Mouse (Mus musculus): ENCODE measurements at regions not wholly inside any gene's neighbourhood (a gene's known extent, or its start where the extent isn't known, plus 50 kb on each side); places are given as distances from the start of the nearest gene placed in this dataset.

DNA sequence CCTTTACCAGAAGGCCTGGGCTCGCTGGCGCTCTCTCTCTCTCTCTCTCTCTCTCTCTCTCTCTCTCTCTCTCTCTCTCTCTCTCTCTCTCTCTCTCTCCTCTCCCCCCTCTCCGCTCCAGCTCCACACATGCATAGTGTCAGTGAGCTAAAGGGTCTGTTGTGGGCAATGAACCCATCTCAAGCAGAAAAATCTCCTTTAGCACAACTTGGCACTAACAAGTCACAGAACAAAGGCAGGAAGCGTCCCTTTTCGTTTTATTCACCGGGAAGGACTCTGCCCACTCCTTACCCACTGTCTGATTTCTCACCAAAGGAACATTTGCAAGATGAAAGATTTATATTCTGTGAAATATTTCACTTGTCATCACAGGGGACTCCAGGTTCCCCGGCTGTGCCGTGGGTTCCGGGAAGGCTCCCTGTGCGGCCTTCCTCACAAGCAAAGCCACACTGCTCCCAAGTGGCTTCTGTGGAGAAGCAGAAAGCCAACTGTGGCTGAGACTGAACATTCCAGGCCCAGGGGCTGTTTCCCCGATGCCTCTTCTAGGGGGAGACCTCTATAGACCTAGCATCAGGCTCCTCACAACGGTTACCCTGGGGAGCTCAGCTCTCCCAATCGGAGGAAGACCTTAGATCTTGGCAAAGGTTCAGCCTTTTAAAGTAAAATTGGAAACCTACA, 253.2 kb upstream of the Spred2 start:
- DNase-seq (ENCODE audit: low spot score): peak; percentile 28

DNA sequence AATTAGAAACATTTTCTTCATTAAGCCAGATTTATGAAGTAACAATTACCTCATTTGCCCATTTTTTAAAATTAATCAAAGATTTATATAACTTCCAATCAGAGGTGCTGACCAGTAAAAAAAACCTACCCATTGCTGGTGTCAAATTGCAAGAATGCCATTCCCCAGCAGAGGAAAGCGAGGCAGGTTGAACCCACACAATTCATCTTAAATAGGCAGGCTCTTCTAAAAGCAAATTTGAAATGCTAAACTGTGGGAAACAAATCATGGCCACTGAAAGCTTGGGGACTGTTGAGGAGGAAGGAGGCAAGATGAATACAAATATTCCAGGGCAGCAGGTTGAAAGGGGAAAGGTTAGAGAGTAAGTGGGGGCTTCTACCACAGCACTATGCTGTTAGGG, 251.2 kb upstream of the Spred2 start:
- DNase-seq (ENCODE audit: low spot score): no peak

DNA sequence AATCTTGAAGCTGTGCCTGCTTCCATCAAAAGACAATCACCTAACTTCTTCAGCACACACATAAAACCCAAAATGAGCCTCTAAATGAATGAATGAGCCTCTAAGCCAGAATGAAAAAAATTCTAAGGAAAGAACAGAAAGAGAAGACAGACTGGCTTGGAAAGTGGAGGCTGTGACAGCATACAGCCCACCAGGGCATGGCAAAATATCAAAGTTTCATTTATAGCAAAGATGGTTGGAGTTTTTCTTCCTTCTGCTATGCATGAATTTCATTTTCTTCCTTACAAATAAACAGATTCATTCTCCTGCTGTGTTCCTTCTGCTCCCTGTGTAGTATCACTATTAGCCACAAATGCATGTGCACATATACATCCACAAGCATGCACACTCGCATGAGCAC, 247.7 kb upstream of the Spred2 start:
- DNase-seq (ENCODE audit: low spot score): no peak

DNA sequence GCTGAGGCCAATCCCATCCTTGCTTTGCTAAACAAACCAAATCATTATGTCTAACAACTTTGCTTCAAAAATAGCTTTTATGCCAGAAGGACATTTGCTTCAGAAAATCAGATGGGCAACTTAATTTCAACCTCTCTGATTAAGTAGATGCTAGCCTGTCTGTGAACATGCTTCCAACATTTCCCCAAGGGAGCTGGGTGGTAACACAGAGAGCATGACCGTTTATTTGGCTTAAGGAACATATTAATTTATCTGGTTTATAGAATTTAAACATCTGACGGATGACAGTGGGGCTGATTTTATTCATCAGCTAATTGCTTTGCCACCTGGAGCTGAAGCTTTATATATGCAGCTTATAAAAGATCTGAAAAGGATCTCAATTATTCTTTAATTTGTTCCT, 245.1 kb upstream of the Spred2 start:
- DNase-seq (ENCODE audit: low spot score): no peak

DNA sequence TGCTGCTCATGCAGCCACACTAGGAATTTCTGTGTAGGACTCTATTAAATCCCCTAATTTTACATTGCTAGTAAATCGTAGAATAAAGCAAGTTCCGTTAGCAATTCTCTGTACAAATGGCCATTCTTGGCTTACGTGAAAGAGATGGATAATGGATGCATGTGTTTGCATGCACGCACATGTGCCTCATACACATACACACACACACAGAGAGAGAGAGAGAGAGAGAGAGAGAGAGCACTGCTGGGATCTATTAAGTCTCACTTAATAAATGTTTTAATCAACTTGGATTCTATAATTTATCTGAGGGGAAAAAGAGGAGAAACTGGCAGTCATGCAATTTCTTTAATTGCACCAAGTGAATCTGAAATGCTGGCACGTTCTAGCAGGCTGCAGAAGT, 244.5 kb upstream of the Spred2 start:
- DNase-seq (ENCODE audit: low spot score): no peak

DNA sequence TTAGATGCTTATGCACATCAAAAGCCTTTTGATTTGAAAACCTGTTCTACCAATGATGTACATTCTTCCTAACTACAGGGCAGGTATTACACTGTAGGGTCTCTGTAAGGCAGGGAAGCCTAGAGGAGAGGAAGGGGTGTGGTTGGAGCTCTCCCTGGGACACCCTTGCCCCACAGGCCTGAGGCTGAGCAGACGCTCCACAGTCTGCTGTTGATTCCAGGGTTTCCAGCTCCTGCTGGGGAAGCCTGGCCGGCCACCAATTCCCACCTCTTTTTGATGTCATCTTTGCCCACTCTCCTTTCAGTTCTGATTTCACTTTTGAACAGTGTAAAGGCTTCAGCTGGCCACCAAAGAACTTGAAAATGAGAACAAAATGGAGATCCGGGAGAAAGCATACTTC, 223.0 kb upstream of the Spred2 start:
- no peak for DNase-seq (ENCODE audit: low spot score)

DNA sequence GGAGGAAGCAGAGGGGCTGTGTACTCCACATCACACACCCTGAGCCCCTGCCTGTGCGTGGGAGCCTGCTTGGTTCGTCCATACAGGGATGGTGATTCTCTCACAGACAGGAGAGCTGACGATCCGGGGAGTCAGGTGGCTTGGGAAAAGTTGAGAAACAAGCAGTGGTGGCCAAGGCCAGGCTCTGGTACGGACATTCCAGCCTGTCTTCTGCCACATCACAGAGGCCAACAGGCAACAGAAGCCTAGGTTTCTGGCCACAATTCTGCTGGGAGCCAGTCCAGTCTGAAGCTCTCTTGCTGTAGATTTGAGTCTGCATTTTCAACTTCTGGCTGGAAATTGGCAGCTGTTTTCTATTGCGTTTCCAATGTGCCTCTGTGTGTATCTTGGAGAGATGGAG, 215.4 kb upstream of the Spred2 start:
- no peak for DNase-seq (ENCODE audit: low spot score)

DNA sequence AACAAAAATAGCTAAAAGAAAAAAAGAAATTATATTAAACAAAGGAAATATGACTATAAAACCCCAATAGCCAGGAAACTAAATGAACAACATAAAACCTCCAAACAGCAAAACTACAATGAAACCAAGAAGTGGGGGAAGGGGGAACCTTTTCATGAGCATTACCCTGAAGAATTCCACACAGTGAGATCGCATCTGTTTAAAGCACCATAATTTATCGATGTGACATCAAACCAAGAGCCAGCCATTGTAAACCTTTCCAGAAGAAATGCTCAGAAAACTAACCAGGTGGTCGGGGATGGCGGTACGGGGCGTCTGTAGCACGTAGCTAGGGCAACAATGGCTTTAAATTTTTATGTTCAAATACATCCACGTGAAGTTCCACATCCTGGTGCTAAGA, 214.8 kb upstream of the Spred2 start:
- DNase-seq (ENCODE audit: low spot score): no peak

DNA sequence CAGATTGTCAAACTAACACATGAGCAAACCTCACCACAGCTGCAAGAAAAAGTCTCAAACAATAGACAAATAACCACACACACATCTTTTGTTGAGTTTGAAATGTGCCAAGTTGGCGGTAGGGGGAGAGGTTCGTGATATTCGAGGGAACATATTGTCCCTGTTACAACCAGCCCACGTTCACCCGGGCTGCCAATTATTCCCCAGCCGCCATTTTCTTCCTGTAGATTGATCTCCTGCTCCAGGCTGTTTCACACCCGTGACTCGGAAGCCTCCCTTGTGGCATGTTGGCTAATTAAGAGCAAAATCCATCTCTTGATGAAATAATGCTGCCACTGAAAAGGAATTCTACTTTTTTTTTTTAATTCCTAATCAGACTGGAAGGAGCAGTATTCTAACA, 211.1 kb upstream of the Spred2 start:
- no peak for DNase-seq (ENCODE audit: low spot score)

DNA sequence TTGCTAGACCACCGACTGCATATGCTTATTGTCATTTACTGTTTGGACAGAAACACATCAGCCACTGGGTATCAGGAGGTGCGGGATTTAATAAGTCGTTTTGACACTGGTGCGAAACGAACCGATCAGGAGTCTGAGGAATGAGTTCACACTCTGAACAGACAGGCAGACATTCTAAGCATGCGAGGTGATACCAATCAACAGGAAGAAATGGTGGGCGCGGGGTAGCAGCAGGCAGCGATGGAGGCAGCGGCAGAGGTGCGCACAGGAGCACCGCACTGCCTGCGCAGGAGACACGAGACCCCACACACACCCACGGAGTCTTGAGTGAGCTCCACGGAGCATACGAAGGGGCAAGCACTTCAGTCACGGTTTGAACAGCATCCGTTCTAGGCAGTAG, 210.6 kb upstream of the Spred2 start:
- no peak for DNase-seq (ENCODE audit: low spot score)

DNA sequence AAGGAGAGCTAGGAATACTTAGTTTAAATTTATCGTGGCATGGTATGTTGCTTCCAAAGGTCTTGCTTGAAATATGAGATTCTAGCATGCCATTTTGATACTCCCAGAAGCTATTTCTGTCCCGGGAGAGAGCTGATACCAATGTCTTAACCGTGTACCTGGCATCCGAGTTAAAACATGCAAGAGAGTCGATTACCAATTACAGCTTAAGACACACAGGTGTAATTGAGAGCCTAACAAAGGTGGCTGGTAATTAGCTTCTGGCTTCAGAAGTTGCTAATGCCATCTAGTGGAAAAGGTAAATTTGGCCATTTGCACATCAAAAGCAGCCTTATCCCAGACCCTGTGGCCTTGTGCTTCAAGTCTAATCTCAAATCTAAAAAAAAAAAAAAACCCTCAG, 210.0 kb upstream of the Spred2 start:
- no peak for DNase-seq (ENCODE audit: low spot score)

DNA sequence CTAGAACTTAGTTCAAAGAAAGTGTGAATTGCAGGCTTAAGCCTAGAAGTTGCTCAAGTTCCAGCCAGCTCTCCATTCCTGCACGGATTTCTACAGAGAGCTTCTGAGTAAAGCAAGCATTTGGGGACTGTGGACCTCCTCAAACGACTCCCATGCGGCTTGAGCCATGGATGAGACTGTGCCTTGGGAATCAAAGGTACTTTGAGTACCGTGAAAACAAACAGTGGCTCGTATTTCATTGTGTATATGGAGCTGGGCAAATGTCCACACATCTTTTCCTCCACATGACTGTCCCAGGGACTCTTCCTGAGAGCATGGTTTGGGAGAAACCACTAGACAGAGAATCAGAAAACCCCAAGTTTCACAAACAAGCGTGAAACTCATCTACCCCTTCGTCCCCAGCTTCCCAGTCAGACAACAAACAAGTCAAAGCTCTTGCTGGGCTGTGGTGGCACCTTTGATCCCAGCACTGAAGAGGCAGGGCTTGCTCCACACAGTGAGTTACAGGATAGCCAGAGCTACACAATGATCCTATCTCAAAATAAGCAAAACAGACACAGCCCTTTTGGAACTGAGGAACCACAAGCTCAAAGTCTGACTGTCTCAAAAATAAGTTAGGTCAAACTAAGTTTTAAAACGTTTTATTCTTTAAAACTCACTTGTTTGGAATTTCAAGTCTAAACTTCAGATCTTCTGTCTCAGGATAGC, 209.1 kb upstream of the Spred2 start:
- DNase-seq (ENCODE audit: low spot score): peak; percentile 63

DNA sequence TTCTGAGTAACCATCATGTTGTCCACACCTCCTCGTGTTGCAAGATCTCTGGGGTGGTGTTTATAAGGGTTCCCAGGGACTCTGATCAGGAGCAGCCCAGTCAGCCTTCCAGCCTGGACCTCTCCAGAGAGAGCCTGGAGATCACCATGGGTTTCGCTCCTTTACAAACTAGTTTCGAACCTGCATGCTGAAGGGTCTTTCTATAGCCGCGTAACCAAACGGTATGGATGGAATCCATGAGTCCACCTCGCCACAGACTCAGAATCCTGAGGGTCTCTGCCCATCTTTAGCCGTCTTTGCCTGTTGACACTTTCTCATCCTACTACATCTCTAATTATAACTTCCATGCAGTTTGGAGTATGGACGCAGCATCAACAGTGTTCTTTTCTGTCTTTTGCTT, 206.0 kb upstream of the Spred2 start:
- DNase-seq (ENCODE audit: low spot score): no peak

DNA sequence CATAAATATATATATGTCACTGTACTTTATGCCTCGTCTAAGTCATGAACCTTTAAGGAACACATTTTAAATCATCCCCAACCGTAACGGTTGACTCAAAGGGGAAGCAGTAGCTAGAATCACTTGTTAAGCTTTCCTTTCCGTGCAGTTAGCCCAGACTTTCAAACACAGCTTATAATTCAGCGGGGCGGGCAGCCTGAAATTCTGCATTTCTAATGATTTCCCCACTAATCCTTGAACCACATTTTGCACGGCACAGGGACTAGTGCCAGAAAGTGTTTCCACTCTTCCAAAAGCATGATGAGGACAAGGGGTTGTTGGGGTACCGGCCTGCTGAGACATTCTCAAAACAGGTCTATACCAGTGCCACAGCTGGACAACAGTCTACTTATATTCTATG, 195.1 kb upstream of the Spred2 start:
- DNase-seq (ENCODE audit: low spot score): no peak

DNA sequence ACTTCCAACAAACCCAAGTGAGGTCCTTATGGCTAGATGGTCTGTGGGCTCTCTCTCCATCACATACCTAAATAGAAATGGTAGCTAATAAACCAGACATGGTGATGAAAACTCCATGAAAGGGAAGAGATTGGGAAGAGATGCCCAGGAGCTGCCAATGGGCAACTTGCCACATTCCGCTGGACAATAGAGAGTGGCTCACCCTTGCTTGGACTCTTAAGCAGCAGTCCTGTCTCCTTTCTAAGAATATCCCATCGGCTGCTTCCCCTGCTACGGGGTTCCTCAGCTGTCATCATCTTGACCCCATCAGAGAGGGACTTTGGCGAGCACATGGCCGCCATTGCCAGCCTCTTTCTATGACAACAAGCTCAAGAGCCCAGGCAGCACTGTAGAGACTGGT, 193.4 kb upstream of the Spred2 start:
- no peak for DNase-seq (ENCODE audit: low spot score)

DNA sequence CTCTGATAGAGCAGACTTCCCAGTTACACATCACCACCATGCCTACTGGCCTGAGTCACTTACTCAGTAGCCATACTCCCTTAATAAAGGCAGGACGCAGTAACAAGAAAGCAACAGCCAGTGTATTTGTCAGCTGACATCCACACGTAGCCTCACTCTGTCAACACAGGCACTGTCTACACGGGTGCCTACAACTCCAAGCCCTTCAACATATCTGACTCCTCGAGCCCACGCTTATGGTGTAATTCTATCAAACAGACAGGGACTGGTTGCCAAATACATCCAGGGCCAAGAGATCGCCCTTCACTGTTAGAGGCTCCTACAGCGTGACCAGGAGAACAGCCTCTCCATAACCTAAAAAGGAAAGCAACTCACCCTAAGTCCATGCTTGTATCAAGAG, 188.1 kb upstream of the Spred2 start:
- DNase-seq (ENCODE audit: low spot score): no peak

DNA sequence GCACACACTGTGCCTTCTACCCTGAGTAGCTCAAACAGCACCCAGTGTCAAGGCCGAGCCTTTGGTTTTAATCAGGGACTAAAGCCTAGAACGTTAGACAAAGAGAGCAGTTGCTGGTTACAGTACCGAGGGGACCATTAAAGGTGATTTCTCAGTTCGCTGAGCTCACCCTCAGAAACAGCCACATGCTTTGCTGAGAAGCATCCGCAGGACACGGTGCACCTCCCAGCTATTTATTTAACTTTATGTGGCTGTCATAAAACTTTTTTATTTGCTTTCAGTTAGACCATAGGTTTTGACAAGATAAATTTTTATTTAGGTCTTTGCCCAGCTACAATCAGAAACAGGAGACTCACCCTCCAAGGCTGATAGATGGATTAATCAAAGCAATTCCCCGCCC, 187.2 kb upstream of the Spred2 start:
- no peak for DNase-seq (ENCODE audit: low spot score)

DNA sequence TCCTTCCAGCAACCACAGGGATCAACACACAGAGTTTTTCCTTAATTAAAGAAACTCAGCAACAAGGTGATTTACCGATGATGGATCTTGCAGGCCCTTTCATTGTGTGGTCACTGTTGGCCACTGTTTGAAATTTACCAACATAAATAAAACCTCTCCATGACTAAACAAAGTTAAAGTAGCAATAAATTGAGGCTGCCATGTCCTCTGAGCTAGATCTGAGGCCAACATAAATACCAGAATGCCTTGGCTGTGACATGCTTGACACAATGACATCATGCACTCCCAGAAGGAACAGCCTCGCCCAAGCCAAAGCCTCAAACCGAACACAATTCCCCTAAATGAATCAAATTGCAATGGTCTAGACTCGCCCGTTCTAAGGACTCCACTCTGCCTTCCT, 186.8 kb upstream of the Spred2 start:
- DNase-seq (ENCODE audit: low spot score): no peak

DNA sequence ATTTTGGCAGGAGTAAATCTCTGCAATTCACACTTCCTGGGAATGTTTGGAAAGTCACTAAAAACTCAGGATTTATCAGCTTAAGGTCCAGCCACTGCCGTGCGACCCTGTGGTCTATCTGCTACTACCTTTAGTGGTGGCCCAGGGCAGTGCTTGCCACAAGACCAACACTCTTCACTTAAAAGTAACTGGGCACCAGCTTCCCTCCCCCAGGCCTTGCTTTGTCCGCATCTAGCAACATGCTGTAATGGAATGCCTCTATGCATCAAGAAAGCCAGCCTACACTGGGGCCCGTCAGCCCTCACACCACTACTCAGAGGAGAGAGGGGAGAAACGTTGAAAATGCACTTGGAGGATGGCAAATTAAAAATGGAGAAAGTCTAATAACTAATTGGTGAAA, 186.4 kb upstream of the Spred2 start:
- DNase-seq (ENCODE audit: low spot score): no peak

DNA sequence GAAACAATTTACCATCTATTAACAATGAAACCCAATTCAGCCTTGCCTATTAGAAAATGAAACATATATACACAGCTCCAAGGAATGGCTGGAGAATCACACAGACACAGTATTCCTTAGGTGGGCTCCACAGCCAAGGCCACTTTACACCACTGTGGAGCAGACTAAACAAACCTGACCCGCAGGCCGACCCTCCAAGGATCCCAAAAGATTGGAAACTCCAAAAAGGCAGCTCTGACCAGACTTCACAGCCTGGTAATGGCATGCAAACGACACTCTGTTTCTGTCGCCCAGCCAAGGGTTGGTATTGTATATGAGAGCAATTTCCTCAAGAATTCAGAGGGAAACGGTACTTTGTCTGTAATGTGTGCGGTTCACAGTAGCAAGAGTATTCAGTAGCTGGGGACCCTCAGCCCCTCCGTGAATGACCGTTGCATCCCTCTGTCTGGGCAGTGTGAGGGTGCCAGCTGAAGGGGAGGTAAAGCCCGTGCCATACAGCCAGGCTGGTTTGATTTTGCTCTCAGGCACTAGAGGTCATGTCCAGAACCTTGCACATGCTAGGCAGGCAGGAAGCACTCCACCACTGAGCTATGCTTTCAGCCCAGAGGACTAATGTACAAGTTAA, 184.5 kb upstream of the Spred2 start:
- DNase-seq (ENCODE audit: low spot score): no peak

DNA sequence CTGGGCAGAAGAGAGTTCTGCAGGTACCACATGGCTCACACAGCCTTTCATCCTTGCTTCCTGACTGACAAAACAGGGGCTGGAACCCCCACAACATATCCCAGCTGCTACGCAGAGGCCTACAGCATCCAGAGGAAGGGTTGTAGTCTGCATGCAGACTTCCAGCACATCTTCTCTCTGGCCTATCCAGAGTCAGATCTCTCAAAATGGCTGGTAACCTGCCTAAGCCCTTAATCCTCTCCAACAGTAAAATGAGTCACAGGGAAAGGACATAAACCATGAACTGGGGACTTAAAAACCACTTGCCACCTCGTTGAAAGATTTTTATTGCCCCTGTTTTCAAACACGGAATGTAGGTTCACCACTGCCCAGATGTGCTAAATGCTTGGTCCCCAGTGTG, 183.6 kb upstream of the Spred2 start:
- DNase-seq (ENCODE audit: low spot score): no peak

DNA sequence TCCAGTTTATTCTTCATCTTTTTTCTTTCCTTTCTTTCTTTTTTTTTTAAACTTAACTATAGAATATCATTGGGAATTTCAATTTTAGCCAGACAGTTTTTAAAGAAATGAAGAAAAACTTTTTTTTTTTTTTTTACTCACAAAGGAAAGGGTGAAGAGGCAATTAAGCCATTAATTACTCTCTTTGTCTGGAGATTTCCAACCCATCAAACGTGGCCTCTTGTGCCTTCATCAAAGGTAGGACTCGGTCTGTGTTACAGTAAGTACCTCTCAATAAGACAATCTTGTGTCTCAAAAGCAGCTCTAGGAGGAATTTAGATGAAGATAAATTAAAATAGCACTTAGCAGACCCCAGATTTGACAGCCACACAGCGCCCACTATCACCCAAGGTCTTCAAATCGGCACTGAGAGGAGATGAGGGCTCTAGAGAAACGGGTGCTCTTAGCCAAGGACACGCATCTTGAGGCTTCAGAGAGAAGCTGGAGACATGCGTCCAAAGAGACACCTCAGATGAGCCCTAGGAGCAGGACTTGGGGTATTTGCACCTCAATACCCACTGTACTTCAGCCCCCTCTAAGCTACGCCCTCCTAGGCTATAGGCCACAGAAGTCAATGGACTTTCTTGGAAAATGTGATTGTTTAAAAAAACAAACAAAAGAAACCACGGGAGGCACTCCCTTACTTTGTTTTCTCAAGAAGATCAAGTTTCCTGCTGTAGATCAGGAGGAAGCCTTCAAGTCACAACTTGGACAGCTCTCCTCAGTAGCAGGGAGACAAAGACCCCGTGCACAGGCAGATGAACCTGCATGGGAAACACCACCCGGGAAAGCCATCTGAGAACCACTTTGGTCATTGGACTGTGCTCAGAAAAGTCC, 176.8 kb upstream of the Spred2 start:
- DNase-seq (ENCODE audit: low spot score): peak; percentile 24
